Mouse (Mus musculus) gastrocnemius, postnatal 10 days (tissue): ENCODE data around the gene Tspyl2. TPM values are rescaled to one million over a fixed set of nuclear protein-coding genes. Genes with fewer than 3 reads are reported as not detected.

ENCODE experiments used
- total RNA-seq, 2 experiments: library from RNA; stranded (reverse); gene quantifications; 2 replicates each; pipeline ENCODE4 v1.2.3; 2021

The Tspyl2 gene
- total RNA-seq, 2 experiments from 2014 or later: 12.3 to 17.8 TPM

Other genes starting within 250 kb of the Tspyl2 start
- 10 to 100 TPM; 15.5 to 17.5 TPM for gene Iqsec2, start 198.2 kb downstream of the Tspyl2 start, total RNA-seq
- 10 to 100 TPM; 19.3 to 35.5 TPM for gene Kdm5c, start 109.4 kb downstream of the Tspyl2 start, total RNA-seq
- gene Kantr, start 14.9 kb downstream of the Tspyl2 start, total RNA-seq: 1 to 10 TPM; 2.7 to 4.3 TPM
- 1 to 10 TPM; 2.2 to 3.3 TPM for gene Gpr173, start 26.3 kb upstream of the Tspyl2 start, total RNA-seq
- gene Cldn34a, start 220.9 kb upstream of the Tspyl2 start, total RNA-seq: not detected